Mouse (Mus musculus) adrenal gland, adult 2 months (tissue): ENCODE measurements around the gene Kdm1a. TPM values are rescaled to one million over a fixed set of nuclear protein-coding genes. Genes with fewer than 3 reads are reported as not detected.

Experiments
- DNase-seq: peaks from one replicate; pipeline ENCODE4 v3.0.0; 2021
- polyA plus RNA-seq: library from polyadenylated mRNA; depleted of rRNA; stranded (reverse); fragments of >200 nt; gene quantifications from 2 replicates; pipeline ENCODE4 v1.2.3, GENCODE M21; 2012
- total RNA-seq, 2 experiments: library from RNA; stranded (reverse); gene quantifications; 2 replicates each; pipeline ENCODE4 v1.2.3; 2021

The Kdm1a gene
- total and polyA plus RNA-seq, 3 experiments: 12.4 to 42.5 (median 37.5) TPM

GRCm38 (mm10) chr4:136602018-136602554, 437 bp downstream of the Kdm1a start:
- DNase-seq: peak; percentile 75

GRCm38 (mm10) chr4:136601476-136601875, 1.0 kb downstream of the Kdm1a start:
- DNase-seq: peak; percentile 47

- DNase-seq: no peak
Observed at GRCm38 (mm10) chr4:136600536-136600935, 2.0 kb downstream of the Kdm1a start.

- no peak for DNase-seq
Observed at GRCm38 (mm10) chr4:136599869-136600268, 2.7 kb downstream of the Kdm1a start.

- DNase-seq: peak; percentile 35
Observed at GRCm38 (mm10) chr4:136598268-136598876, 4.2 kb downstream of the Kdm1a start.

- no peak for DNase-seq
Observed at GRCm38 (mm10) chr4:136595221-136595620, 7.3 kb downstream of the Kdm1a start.

GRCm38 (mm10) chr4:136594006-136594405, 8.5 kb downstream of the Kdm1a start:
- DNase-seq: peak; percentile 22

- no peak for DNase-seq
Observed at GRCm38 (mm10) chr4:136592111-136592510, 10.4 kb downstream of the Kdm1a start.

GRCm38 (mm10) chr4:136588003-136588402, 14.5 kb downstream of the Kdm1a start:
- DNase-seq: no peak

- no peak for DNase-seq
Observed at GRCm38 (mm10) chr4:136587221-136587827, 15.2 kb downstream of the Kdm1a start.

GRCm38 (mm10) chr4:136581885-136582284, 20.6 kb downstream of the Kdm1a start:
- peak; percentile 63 for DNase-seq

GRCm38 (mm10) chr4:136569998-136570397, 32.5 kb downstream of the Kdm1a start:
- DNase-seq: peak; percentile 55

GRCm38 (mm10) chr4:136568629-136569028, 33.9 kb downstream of the Kdm1a start:
- DNase-seq: peak; percentile 84

GRCm38 (mm10) chr4:136562755-136563154, 39.8 kb downstream of the Kdm1a start:
- DNase-seq: no peak

- DNase-seq: no peak
Observed at GRCm38 (mm10) chr4:136560270-136560991, 42.1 kb downstream of the Kdm1a start.

GRCm38 (mm10) chr4:136559690-136560089, 42.8 kb downstream of the Kdm1a start:
- DNase-seq: no peak

GRCm38 (mm10) chr4:136557638-136558037, 44.9 kb downstream of the Kdm1a start:
- DNase-seq: no peak

- no peak for DNase-seq
Observed at GRCm38 (mm10) chr4:136553108-136553507, 49.4 kb downstream of the Kdm1a start.

- no peak for DNase-seq
Observed at GRCm38 (mm10) chr4:136548381-136548801, 54.1 kb downstream of the Kdm1a start.

- no peak for DNase-seq
Observed at GRCm38 (mm10) chr4:136547721-136548120, 54.8 kb downstream of the Kdm1a start.

- no peak for DNase-seq
Observed at GRCm38 (mm10) chr4:136546279-136547045, 56.1 kb downstream of the Kdm1a start.

GRCm38 (mm10) chr4:136545151-136545550, 57.4 kb downstream of the Kdm1a start:
- no peak for DNase-seq
